Mouse (Mus musculus) embryonic facial prominence, embryonic 10.5 days (tissue): ENCODE results near the gene Krt81. TPM values are rescaled to one million over a fixed set of nuclear protein-coding genes. Genes with fewer than 3 reads are reported as not detected.

ENCODE experiments used
- polyA plus RNA-seq: library from polyadenylated mRNA; unstranded; fragments of >200 nt; fragmentation: Nextera tagmentation; extraction: Ambion mirVana; gene quantifications from 2 replicates; pipeline ENCODE4 v1.2.1, GENCODE M21; 2016

Gene Krt81
- polyA plus RNA-seq, 1 experiment from 2014 or later, result not detected

Other genes with a start within 250 kb of the Krt81 start
- gene Grasp, start 239.6 kb downstream of the Krt81 start, polyA plus RNA-seq, result 5.3 and 6.7 TPM in 2 replicates
- 4.7 and 5.3 TPM in 2 replicates for gene Nr4a1, start 209.5 kb downstream of the Krt81 start, polyA plus RNA-seq
- gene Atg101, start 179.5 kb downstream of the Krt81 start, polyA plus RNA-seq, result 86.5 and 91.5 TPM in 2 replicates
- 0.59 and 0.71 TPM in 2 replicates for gene 6030408B16Rik, start 170.5 kb downstream of the Krt81 start, polyA plus RNA-seq
- gene Krt80, start 93.6 kb downstream of the Krt81 start, polyA plus RNA-seq, result 0.04 and 0.16 TPM in 2 replicates
- 16.2 and 17.4 TPM in 2 replicates for gene Krt7, start 52.7 kb downstream of the Krt81 start, polyA plus RNA-seq
- gene Krt87, start 24.9 kb downstream of the Krt81 start, polyA plus RNA-seq, result 0.12 TPM in 1 of 2 replicates, not detected in the other
- not detected in 2 replicates for gene Krt88, start 16.0 kb downstream of the Krt81 start, polyA plus RNA-seq
- not detected in 2 replicates for gene Krt86, start 9.7 kb upstream of the Krt81 start, polyA plus RNA-seq
- gene Krt83, start 27.8 kb upstream of the Krt81 start, polyA plus RNA-seq, result not detected in 2 replicates
- not detected in 2 replicates for gene Gm49425, start 53.5 kb upstream of the Krt81 start, polyA plus RNA-seq
- not detected in 2 replicates for gene Krt84, start 69.1 kb upstream of the Krt81 start, polyA plus RNA-seq
- gene Krt82, start 86.9 kb upstream of the Krt81 start, polyA plus RNA-seq, result not detected in 2 replicates
- 0.24 and 0.50 TPM in 2 replicates for gene Krt90, start 99.2 kb upstream of the Krt81 start, polyA plus RNA-seq
- gene Krt75, start 110.2 kb upstream of the Krt81 start, polyA plus RNA-seq, result 0.09 TPM in 2 replicates
- gene Gm5414, start 164.4 kb upstream of the Krt81 start, polyA plus RNA-seq, result not detected in 2 replicates
- gene Gm5478, start 183.6 kb upstream of the Krt81 start, polyA plus RNA-seq, result not detected in 2 replicates
- gene Krt6b, start 216.5 kb upstream of the Krt81 start, polyA plus RNA-seq, result not detected in 2 replicates
- gene Krt6a, start 230.6 kb upstream of the Krt81 start, polyA plus RNA-seq, result 0.06 and 0.09 TPM in 2 replicates
- 1.1 and 5.4 TPM in 2 replicates for gene Krt5, start 249.1 kb upstream of the Krt81 start, polyA plus RNA-seq